ENCODE assay signal across 9 mouse cellular contexts in genomic region chr7:128746151-128746550, GRCm38 (mm10). TPM values are rescaled to one million over a fixed set of nuclear protein-coding genes. Genes with fewer than 3 reads are reported as not detected.
DNase-seq lines count a peak whose midpoint lies in the region; ATAC-seq and TF ChIP-seq lines count a peak whose summit lies in the region.
"Had no signal": no experiment of that assay in that cellular context is flagged by ENCODE, and none has a peak within 500 bp of the region (broad histone marks: within the 10 kb centered on the region; RNA-seq: fewer than 3 reads in every experiment).

No protein-coding gene starts in this region.

- peaks cover 44% of the 10 kb centered on the region for H3K4me1 ChIP-seq in heart, embryonic 11.5 days (ENCODE audit: control insufficient read depth, insufficient read depth, low read length)
- H3K4me1 ChIP-seq in heart, adult 2 months (ENCODE audit: control insufficient read depth, insufficient read depth, low read length), result peaks cover 17% of the 10 kb centered on the region
- peaks cover 0 to 6% of the 10 kb centered on the region in 2 experiments; a peak in 2 of 4 replicates for H3K4me1 ChIP-seq in ES-E14 (ENCODE audit: control insufficient read depth in 2 of 2, insufficient read depth in 2 of 2, low read length in 2 of 2, poor library complexity in 1 of 2)
- peaks cover 28% of the 10 kb centered on the region for H3K4me1 ChIP-seq in forebrain, embryonic 15.5 days
- peaks cover 58% of the 10 kb centered on the region for H3K4me1 ChIP-seq in liver, embryonic 15.5 days (replicated peaks)

- H3K36me3 ChIP-seq in heart, embryonic 11.5 days (ENCODE audit: control insufficient read depth, insufficient read depth, low read length), result peaks cover 10% of the 10 kb centered on the region
- peaks cover 4% of the 10 kb centered on the region for H3K36me3 ChIP-seq in heart, adult 2 months (ENCODE audit: control insufficient read depth, insufficient read depth, low read length)
- H3K36me3 ChIP-seq in ES-E14 (ENCODE audit: control insufficient read depth, insufficient read depth, low read length, poor library complexity, severe bottlenecking), result peaks cover 8% of the 10 kb centered on the region
- peaks cover 15% of the 10 kb centered on the region for H3K36me3 ChIP-seq in forebrain, embryonic 15.5 days
- H3K36me3 ChIP-seq in liver, embryonic 15.5 days (replicated peaks), result peaks cover 14% of the 10 kb centered on the region

- H3K4me2 ChIP-seq in heart, embryonic 11.5 days, result peak overlapping the region; percentile 86
- H3K4me2 ChIP-seq in forebrain, embryonic 15.5 days (replicated peaks), result peak overlapping the region; percentile 78; the same call in 1 of the 2 replicates
- H3K4me2 ChIP-seq in liver, embryonic 15.5 days, result peak overlapping the region; percentile 73

- no peak for DNase-seq in heart, adult 2 months
- DNase-seq in ES-E14 (ENCODE audit: low read depth, low spot score) (no peak), MN1 (ENCODE audit: low spot score) (no peak)
- DNase-seq in urinary bladder, adult 2 months (ENCODE audit: low spot score), result no peak
- DNase-seq: kidney, adult 11 months had no signal

- 85% methylated on average over 10 of the region's 10 CpGs for WGBS in heart, embryonic 11.5 days (ENCODE audit: insufficient replicate concordance)
- 59% methylated on average over 10 of the region's 10 CpGs for WGBS in heart, adult 2 months
- WGBS in forebrain, embryonic 15.5 days, result 88% methylated on average over 10 of the region's 10 CpGs
- 80% methylated on average over 10 of the region's 10 CpGs for WGBS in liver, embryonic 15.5 days (ENCODE audit: insufficient replicate concordance)

- TF ChIP-seq POLR2A in heart, adult 2 months (IDR thresholded peaks at IDR 0.05; ENCODE audit: insufficient read depth, low read depth, low read length), result no peak

- no peaks in the 10 kb centered on the region for H3K9me3 ChIP-seq in heart, embryonic 11.5 days (replicated peaks; ENCODE audit: control insufficient read depth, low read length)
- H3K9me3 ChIP-seq in ES-E14 (ENCODE audit: control insufficient read depth, insufficient read depth, low read depth, low read length), result no peaks in the 10 kb centered on the region
- no peaks in the 10 kb centered on the region for H3K9me3 ChIP-seq in forebrain, embryonic 15.5 days
- H3K9me3 ChIP-seq in liver, embryonic 15.5 days (replicated peaks), result no peaks in the 10 kb centered on the region

- in situ Hi-C loops in ES-E14 (cut with MboI; ENCODE audit: low sequenced_read_pairs in 2 of 2, unreplicated experiment in 2 of 2), result no loop called here

- no peaks in the 10 kb centered on the region for H3K27me3 ChIP-seq in heart, embryonic 11.5 days (ENCODE audit: control insufficient read depth, insufficient read depth, low read length)
- no peaks in the 10 kb centered on the region for H3K27me3 ChIP-seq in heart, adult 2 months (ENCODE audit: control insufficient read depth, insufficient read depth, low read length)
- no peaks in the 10 kb centered on the region for H3K27me3 ChIP-seq in forebrain, embryonic 15.5 days
- peaks cover 10% of the 10 kb centered on the region for H3K27me3 ChIP-seq in liver, embryonic 15.5 days

- peak overlapping the region; percentile 97 for H3K4me3 ChIP-seq in heart, embryonic 11.5 days (ENCODE audit: low read depth, low read length)
- no peak overlapping the region for H3K4me3 ChIP-seq in heart, adult 2 months
- H3K4me3 ChIP-seq in ES-E14 (ENCODE audit: insufficient read depth in 1 of 2, low read depth in 1 of 2, low read length in 2 of 2, poor library complexity in 1 of 2, severe bottlenecking in 1 of 2), result peak overlapping the region in 1 of 2 experiments; percentile 65; a peak in 1 of 4 replicates
- peak overlapping the region; percentile 67 for H3K4me3 ChIP-seq in forebrain, embryonic 15.5 days
- peak overlapping the region; percentile 84 for H3K4me3 ChIP-seq in liver, embryonic 15.5 days (replicated peaks)

- H3K9ac ChIP-seq in heart, embryonic 11.5 days (ENCODE audit: low read depth, low read length), result no peak overlapping the region; the same call in 1 of the 2 replicates
- no peak overlapping the region for H3K9ac ChIP-seq in heart, adult 2 months (ENCODE audit: low read depth, low read length)
- H3K9ac ChIP-seq in ES-E14 (ENCODE audit: insufficient read depth, low read depth, low read length, poor library complexity, severe bottlenecking), result peak overlapping the region; percentile 47; the same call in 1 of the 2 replicates
- H3K9ac ChIP-seq in forebrain, embryonic 15.5 days (replicated peaks), result no peak overlapping the region
- H3K9ac ChIP-seq in liver, embryonic 15.5 days, result peak overlapping the region; percentile 85; the same call in 1 of the 2 replicates

- intact Hi-C loops in heart, adult 2 months (cut with DNase I), result no loop called here

- no peak overlapping the region for H3K27ac ChIP-seq in heart, embryonic 11.5 days (ENCODE audit: low read depth, low read length)
- no peak overlapping the region for H3K27ac ChIP-seq in heart, adult 2 months
- no peak overlapping the region for H3K27ac ChIP-seq in ES-E14 (ENCODE audit: insufficient read depth, low read depth, low read length, poor library complexity, severe bottlenecking)
- H3K27ac ChIP-seq in forebrain, embryonic 15.5 days (replicated peaks), result no peak overlapping the region
- H3K27ac ChIP-seq in liver, embryonic 15.5 days (replicated peaks), result peak overlapping the region; percentile 83; the same call in 1 of the 2 replicates

- TF ChIP-seq CTCF in heart, adult 2 months (IDR thresholded peaks at IDR 0.05), result no peak

- TF ChIP-seq EP300 in heart, adult 2 months (IDR thresholded peaks at IDR 0.05; ENCODE audit: insufficient read depth, low read depth, low read length), result no peak

- H3K79me2 ChIP-seq in heart, adult 2 months (replicated peaks; ENCODE audit: control insufficient read depth, insufficient read depth, low read length), result peaks cover 10% of the 10 kb centered on the region

- no peak for ATAC-seq in heart, embryonic 11.5 days (replicated peaks; ENCODE audit: insufficient number of reproducible peaks, low FRiP score, low TSS enrichment)
- ATAC-seq in forebrain, embryonic 15.5 days (replicated peaks), result no peak
- ATAC-seq in liver, embryonic 15.5 days (ENCODE audit: insufficient read depth), result no peak
- ATAC-seq in frontal cortex, adult (ENCODE audit: low TSS enrichment), result no peak

TF ChIP-seq in ES-E14, 5 proteins besides CTCF, POLR2A, EP300 and RAD21:
- TF ChIP-seq ZC3H11A (IDR thresholded peaks at IDR 0.05; ENCODE audit: borderline replicate concordance, low read depth, low read length) (no peak), MAFK (IDR thresholded peaks at IDR 0.05; ENCODE audit: insufficient read depth, low read depth, low read length) (no peak), ZNF384 (IDR thresholded peaks at IDR 0.05; ENCODE audit: low read depth, low read length) (no peak), HCFC1 (IDR thresholded peaks at IDR 0.05; ENCODE audit: borderline replicate concordance, insufficient read depth, low read length) (no peak), CHD2 (IDR thresholded peaks at IDR 0.05; ENCODE audit: low read depth, low read length) (no peak)

RNA-seq across cellular contexts. Expression of gene Sec23ip, which starts 1.4 kb away (rescaled TPM):
- polyA plus RNA-seq in heart, embryonic 11.5 days (2014; fragmentation: Nextera tagmentation; extraction: Ambion mirVana), result 36.9 and 39.8 TPM in 2 replicates
- total RNA-seq in heart, adult 2 months (2021), result 10 to 100 TPM; 25.1 to 26.8 TPM
- polyA plus RNA-seq in heart, adult 2 months (2012; rRNA removed), result 26.5 and 33.0 TPM in 2 replicates
- total RNA-seq in ES-E14 (2012; rRNA removed), result 18.9 and 25.3 TPM in 2 replicates
- 35.8 and 35.9 TPM in 2 replicates for polyA plus RNA-seq in forebrain, embryonic 15.5 days (2015; fragmentation: Nextera tagmentation; extraction: Ambion mirVana)
- 16.2 and 16.3 TPM in 2 replicates for polyA plus RNA-seq in liver, embryonic 15.5 days (2015; fragmentation: Nextera tagmentation; extraction: Ambion mirVana)
- 17.8 and 19.7 TPM in 2 replicates for polyA plus RNA-seq in urinary bladder, adult 2 months (2012; rRNA removed)

RNA-seq across cellular contexts. Expression of gene Mcmbp, which starts 5.9 kb away (rescaled TPM):
- 43.1 and 43.5 TPM in 2 replicates for polyA plus RNA-seq in heart, embryonic 11.5 days (2014; fragmentation: Nextera tagmentation; extraction: Ambion mirVana)
- 10 to 100 TPM; 23.7 to 25.2 TPM for total RNA-seq in heart, adult 2 months (2021)
- 14.0 and 25.0 TPM in 2 replicates for polyA plus RNA-seq in heart, adult 2 months (2012; rRNA removed)
- 61.3 and 67.8 TPM in 2 replicates for total RNA-seq in ES-E14 (2012; rRNA removed)
- 61.0 and 61.5 TPM in 2 replicates for polyA plus RNA-seq in forebrain, embryonic 15.5 days (2015; fragmentation: Nextera tagmentation; extraction: Ambion mirVana)
- polyA plus RNA-seq in liver, embryonic 15.5 days (2015; fragmentation: Nextera tagmentation; extraction: Ambion mirVana), result 19.0 and 19.7 TPM in 2 replicates
- polyA plus RNA-seq in urinary bladder, adult 2 months (2012; rRNA removed), result 22.0 and 26.0 TPM in 2 replicates

Comparison
In these comparisons a context has a peak if more than half of its experiments do, and no peak if none do; other contexts are left out.
1. H3K9ac ChIP-seq: peak in ES-E14 (single experiment) and liver, embryonic 15.5 days (single experiment); none in heart, embryonic 11.5 days (single experiment), heart, adult 2 months (single experiment) and forebrain, embryonic 15.5 days (single experiment).
2. Peak in every context shown above with its lines, with median percentiles within 50 percentile points of each other: H3K4me2 ChIP-seq.